Mouse (Mus musculus): Measurements from ENCODE around the gene Tmem175.
"Not testable (repeated sequence)": the region's sequence is repeated elsewhere in the genome, so short reads cannot be mapped to it uniquely, and the experiment has no call there.

Gene Tmem175

GRCm38 (mm10) chr5:108629634-108630483 lies at the start of gene Tmem175, which contains the start of gene Gak:
TSS of gene Tmem175 (plus strand) at chr5:108629770.
TSS of gene Gak (minus strand) at chr5:108629755.
- DNase-seq (ENCODE audit: low read depth, low spot score) = peak; percentile 99

DNA sequence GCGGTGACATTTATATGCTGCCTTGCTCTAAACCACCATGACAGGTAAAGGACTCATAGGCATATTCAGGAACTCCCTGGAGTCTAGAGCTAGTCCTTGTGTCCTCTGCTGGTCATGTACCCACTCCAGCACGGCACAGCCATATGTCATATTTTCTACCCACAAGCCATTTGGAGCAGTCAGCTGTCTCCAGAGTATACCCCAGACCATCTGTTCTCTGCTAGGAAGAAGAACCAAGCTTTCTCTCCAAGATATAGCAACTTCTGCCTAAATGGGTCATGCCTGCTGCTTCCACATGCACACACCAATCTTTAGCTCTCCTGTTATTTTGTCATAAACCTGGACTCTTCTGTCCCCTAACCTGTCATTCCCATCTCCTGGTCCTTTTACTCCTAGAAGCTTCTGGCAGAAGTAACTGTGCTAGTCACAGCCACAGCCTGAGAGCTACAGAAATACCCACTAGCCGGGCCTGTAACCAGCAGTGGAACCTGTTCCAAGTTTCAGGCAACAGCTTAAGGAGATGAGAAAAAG lies 48.1 kb upstream of the Tmem175 start:
- DNase-seq (ENCODE audit: low read depth, low spot score) = peak; percentile 94

GRCm38 (mm10) chr5:108599923-108600322 lies 29.6 kb upstream of the Tmem175 start:
- no peak for DNase-seq (ENCODE audit: low read depth, low spot score)

DNA sequence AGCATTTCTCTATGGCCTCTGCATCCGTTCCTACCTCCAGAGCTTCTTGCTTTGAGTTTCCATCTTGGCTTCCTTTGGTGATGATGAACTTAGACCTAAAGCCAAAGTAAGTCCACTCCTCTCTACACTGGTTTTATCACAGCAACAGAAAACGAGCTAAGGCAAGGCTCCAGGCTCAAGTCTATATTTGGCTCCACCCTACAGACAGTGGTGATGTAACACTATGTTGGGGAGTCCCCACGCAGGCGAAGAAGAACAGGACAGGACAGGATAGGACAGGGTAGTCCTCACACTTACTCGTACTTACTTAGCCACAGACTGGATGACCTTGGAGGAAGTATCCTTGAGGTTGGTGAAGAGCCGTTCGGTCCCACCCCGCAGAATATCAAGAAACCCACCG lies 27.0 kb upstream of the Tmem175 start:
- peak; percentile 59 for DNase-seq (ENCODE audit: low read depth, low spot score)

DNA sequence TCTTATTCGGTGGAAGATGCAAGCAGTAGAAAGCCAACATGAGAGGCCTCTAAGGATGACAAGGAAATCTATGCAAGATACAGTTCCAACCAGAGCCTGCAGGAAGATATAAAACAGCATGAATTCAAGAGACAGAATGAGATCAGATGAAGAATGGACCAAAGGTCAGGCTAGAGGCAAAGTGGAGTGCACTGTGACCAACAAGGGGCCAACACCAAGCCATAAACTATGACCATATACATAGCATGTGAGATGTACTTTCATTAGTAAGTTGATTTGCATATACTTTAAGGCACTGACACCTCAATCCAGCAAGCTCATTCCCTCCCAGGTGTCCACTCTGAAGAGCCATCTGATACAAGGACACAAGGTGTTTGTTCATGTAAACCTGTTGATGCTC lies 19.1 kb upstream of the Tmem175 start:
- no peak for DNase-seq (ENCODE audit: low read depth, low spot score)

DNA sequence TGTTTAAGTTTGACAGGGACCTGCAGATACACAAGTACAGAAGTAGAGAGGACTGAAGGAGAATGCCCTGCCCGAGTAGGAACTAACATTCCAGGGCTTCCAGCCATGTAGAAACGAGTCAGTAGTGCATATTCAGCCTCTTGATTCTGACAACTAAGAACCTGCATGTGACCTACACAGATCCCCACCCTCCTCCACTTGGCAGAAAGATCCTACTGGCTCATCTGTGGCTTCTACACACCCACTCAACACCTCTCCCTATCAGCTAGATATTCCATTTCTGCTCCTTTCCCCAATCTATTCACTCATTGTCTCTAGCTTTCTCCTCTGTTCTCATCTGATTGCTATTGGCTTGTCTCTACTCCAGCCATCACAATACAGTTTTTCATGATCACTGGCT lies 7.7 kb upstream of the Tmem175 start:
- DNase-seq (ENCODE audit: low read depth, low spot score) = peak; percentile 67

DNA sequence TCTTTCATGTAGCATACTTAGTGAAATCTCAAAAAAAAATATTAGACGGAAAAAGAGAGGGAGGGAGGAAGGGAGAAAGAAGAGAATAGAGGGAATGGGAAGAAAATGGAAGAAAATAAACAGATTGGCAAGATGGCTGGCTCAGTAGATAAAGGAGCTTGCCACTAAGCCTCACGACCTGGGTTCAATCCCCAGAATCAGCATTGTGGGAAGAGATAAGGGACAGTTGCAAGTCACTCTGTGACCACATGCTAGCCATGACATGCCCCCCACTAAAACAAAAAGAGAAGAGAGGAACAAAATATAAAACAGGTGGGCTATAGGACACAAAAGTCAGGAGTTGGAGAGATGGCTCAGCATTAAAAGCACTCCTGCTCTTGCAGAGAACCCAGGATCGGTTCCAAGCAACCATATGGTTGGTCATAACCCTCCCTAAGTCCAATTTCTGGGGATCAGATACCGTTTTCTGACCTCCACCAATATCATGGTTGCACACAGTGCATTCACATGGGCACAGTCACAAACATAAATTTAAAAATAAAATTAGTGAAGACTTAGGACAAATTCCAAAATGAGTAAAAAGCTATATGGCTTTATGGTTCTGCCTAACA lies 3.4 kb upstream of the Tmem175 start:
- DNase-seq (ENCODE audit: low read depth, low spot score) = peak; percentile 65

DNA sequence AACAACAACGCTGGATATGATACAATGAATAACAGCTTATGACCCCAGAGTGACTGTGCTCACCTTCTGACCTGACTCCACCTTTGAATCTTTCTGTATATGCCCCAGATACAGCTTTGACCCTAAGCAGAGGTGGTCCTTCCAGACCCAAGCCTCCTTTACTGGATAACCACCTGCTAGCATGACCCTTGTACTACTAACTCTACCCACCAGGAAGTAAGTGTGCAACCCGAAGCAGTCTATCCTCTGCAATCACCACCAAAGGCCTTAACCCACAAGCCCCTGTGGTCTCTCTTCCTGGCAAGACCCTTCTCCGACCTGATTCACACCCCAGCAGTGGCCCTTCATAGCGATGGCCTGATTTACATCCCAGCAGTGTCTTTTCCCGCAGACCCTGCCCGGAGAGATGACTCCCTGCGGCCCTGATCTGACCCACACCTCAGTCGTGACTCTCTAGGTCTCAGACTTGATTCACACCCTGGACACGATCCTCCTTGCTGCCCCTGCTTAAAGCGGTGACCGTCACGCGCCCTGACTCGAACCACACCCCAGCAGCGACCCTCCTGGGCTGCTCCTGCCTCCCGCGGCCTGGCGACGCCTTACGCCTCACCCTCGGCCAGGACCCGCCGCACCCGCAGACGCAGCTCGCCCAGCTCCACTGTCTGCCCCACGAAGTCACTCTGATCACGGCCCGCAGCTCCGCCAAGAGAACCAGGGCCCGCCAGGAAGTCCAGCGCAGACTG lies 508 bp upstream of the Tmem175 start:
- DNase-seq (ENCODE audit: low read depth, low spot score) = no peak

- DNase-seq (ENCODE audit: low read depth, low spot score) = no peak
Measured at GRCm38 (mm10) chr5:108633676-108634075, 4.1 kb downstream of the Tmem175 start.

- DNase-seq (ENCODE audit: low read depth, low spot score) = not testable (repeated sequence)
Measured at GRCm38 (mm10) chr5:108634088-108634487, 4.5 kb downstream of the Tmem175 start.

DNA sequence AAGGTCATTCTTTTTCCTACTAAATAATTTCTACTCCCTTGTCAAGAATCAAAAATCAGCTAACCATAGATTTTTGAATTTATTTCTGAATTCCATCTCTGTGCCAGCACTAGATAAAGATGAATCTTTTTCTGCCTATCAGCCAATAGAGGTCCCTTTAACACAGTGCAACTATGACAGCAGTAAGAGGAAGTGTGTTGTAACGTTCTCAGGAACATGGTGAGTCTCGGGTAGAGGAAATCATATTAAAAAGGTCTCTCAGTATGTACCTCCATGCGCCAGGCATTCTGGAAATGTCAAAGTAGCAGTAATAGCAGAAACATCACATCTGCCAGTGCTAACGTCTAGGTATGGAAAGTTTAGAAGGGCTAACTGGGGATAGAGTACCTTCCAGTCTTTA lies 6.6 kb downstream of the Tmem175 start:
- no peak for DNase-seq (ENCODE audit: low read depth, low spot score)

DNA sequence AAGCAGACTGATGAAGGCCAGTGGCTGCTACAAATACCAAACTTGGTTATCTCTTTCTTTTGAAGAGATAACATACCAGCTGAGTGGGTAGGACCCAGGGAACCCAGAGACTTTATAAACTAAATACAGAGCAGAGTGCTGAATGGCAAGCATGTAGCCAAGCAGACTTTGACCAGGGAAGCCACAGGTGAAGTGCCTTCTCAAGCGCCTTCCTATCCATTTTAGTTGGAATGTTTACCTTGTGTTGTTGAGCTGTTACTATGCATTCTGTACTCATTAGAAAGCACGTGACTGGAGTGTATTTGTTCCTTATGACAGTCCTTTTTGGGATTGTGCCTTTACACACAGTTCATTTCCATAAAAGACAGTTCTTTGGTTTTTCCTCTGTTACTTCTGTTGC lies 14.1 kb downstream of the Tmem175 start:
- no peak for DNase-seq (ENCODE audit: low read depth, low spot score)

- DNase-seq (ENCODE audit: low read depth, low spot score) = peak; percentile 80
Measured at GRCm38 (mm10) chr5:108645651-108646342, 16.2 kb downstream of the Tmem175 start.

DNA sequence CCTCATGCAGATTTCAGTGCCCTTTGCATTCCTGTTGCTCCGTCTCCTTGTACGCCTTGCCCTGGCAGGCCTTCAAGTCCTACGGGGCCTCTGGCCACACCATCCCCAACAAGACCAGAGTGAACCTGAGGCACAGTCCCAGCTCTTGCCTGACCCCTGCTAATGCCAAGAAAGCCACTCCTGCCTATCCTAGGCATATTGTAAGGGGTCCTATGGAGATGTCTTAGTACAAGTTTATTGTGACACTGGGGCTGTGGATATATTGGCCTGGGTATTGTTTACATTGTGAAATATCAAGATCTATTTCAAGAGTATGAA lies 16.7 kb downstream of the Tmem175 start:
- DNase-seq (ENCODE audit: low read depth, low spot score) = no peak

DNA sequence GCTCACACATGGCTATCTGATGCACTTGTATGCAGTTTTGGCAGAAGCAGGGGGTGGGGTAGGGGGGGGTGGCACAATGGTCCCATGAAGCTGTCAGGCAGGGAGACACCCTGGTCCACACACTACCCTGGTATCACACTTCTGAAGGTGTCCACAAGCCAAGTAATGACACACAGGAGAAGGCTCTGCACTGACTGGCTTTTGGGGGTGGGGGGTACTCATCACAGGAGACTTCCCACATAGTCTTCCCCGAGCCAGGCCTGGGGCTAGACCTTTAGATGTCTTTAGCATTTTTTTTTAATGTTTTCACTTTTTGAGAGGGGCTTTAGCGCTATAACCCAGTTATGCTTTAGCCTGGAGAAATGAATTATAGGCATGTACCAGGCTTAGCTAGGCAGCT lies 17.7 kb downstream of the Tmem175 start:
- no peak for DNase-seq (ENCODE audit: low read depth, low spot score)

DNA sequence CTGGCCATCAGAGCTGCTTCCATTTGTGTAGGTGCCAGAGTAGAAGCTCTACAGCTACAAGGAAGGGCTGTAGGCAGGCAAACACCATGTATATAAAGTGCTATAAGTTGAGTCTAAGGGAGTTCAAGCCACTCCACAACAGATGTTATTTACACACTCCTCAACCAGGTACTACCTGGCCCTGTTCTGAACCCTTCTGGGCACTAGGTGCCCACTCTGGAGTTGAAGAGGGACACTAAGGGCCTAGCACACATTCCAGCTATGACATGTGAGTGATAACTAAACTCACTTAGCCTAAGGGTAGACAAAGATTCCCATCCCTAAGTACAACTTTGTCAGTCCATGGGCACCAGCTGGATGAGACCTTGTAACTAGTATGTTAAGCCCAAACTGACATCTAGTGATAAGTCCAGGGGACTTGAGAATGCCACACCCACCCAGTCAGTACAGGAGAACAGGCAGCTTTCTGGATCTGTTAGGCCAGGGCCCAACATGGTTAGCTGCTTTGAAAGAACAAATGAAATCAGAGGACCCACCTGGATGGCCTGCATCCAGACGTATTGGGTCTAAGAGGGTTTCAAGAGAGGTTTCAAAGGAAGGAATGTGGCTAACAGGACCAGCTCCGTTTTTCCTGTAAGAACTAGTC lies 18.4 kb downstream of the Tmem175 start:
- no peak for DNase-seq (ENCODE audit: low read depth, low spot score)

GRCm38 (mm10) chr5:108648937-108649576 lies 19.5 kb downstream of the Tmem175 start:
- DNase-seq (ENCODE audit: low read depth, low spot score) = no peak

GRCm38 (mm10) chr5:108650341-108650740 lies 20.8 kb downstream of the Tmem175 start:
- DNase-seq (ENCODE audit: low read depth, low spot score) = peak; percentile 75

- DNase-seq (ENCODE audit: low read depth, low spot score) = no peak
Measured at GRCm38 (mm10) chr5:108651136-108651720, 21.7 kb downstream of the Tmem175 start.

GRCm38 (mm10) chr5:108651823-108652222 lies 22.3 kb downstream of the Tmem175 start:
- peak; percentile 93 for DNase-seq (ENCODE audit: low read depth, low spot score)

All from brain, adult 2 months (tissue).